Mouse (Mus musculus) liver, embryonic 13.5 days (tissue): ENCODE measurements around the gene Scn1a. TPM values are rescaled to one million over a fixed set of nuclear protein-coding genes. Genes with fewer than 3 reads are reported as not detected.

Source experiments
- ATAC-seq: fragments of 200-750 bp; cut with Nextera tagmentation; 2 replicates; pipeline ENCODE4 v1.8.0; 2017; ENCODE audit warnings: low read depth, mild to moderate bottlenecking, moderate number of reproducible peaks, moderate library complexity
- DNase-seq: peaks from one replicate; pipeline ENCODE4 v3.0.0; 2022
- H3K27ac ChIP-seq: fragments of 300-500 bp; sonication (generic); 2 replicates; pipeline ENCODE4 v1.5.1; 2015; ENCODE audit warnings: moderate library complexity, mild to moderate bottlenecking, inconsistent platforms
- H3K27me3 ChIP-seq: fragments of 300-500 bp; sonication (generic); 2 replicates; pipeline ENCODE4 v1.6.1; 2015; ENCODE audit warnings: mild to moderate bottlenecking, inconsistent platforms
- H3K36me3 ChIP-seq: fragments of 300-500 bp; sonication (generic); 2 replicates; pipeline ENCODE4 v1.6.1; 2015; ENCODE audit warnings: mild to moderate bottlenecking, inconsistent platforms
- H3K4me1 ChIP-seq: fragments of 300-500 bp; sonication (generic); replicated peaks from 2 replicates; pipeline ENCODE4 v1.6.1; 2015; ENCODE audit warnings: inconsistent platforms
- H3K4me2 ChIP-seq: fragments of 300-500 bp; sonication (generic); 2 replicates; pipeline ENCODE4 v1.6.1; 2015; ENCODE audit warnings: inconsistent platforms, mild to moderate bottlenecking, moderate library complexity
- H3K4me3 ChIP-seq: fragments of 300-500 bp; sonication (generic); replicated peaks from 2 replicates; pipeline ENCODE4 v1.5.1; 2015; ENCODE audit warnings: mild to moderate bottlenecking, inconsistent platforms
- H3K9ac ChIP-seq: fragments of 300-500 bp; sonication (generic); 2 replicates; pipeline ENCODE4 v1.6.1; 2015; ENCODE audit warnings: mild to moderate bottlenecking, inconsistent platforms
- H3K9me3 ChIP-seq: fragments of 300-500 bp; sonication (generic); replicated peaks from 2 replicates; pipeline ENCODE4 v1.6.1; 2016; ENCODE audit warnings: inconsistent platforms
- WGBS: fragments of 180-500 bp; shearing (Covaris S2); methylation state at CpG from one replicate; pipeline ENCODE4 v1.1.7; 2015; ENCODE audit not compliant: insufficient replicate concordance; 5-methylcytosine and 5-hydroxymethylcytosine counted together
- polyA plus RNA-seq: library from polyadenylated mRNA; unstranded; fragments of >200 nt; fragmentation: Nextera tagmentation; extraction: Ambion mirVana; gene quantifications from 2 replicates; pipeline ENCODE4 v1.2.1, GENCODE M21; 2015

Scn1a gene
- polyA plus RNA-seq, 1 experiment from 2014 or later, result not detected

DNA sequence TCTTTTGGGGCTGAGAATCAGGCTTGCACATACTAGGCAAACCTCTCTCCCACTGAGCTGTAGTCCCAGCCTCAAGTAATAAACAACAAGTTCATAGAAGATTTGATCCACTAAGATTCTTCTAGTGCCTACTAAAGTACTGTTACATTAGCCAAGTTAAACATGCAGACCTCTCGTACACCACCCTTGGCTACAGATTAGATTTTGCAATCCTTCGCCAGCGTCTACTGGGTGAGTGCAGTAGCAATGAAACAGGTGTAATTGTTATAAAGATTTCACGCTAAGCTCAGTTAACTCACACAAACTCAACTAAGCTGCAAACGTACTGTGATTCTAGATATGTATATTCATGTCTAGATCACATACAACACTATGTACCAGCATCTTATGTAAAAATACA is 201.8 kb downstream of the Scn1a start:
- 80% methylated on average over 5 of the region's 5 CpGs for WGBS
- Histone ChIP-seq H3K4me3 (no peak overlapping the region), H3K36me3 (0 out of 2 replicates have a peak, but pooled peaks cover 5% of the 10 kb centered on the region), H3K9ac (no peak overlapping the region), H3K4me1 (no peaks in the 10 kb centered on the region), H3K9me3 (no peaks in the 10 kb centered on the region), H3K27ac (no peak overlapping the region), H3K27me3 (no peaks in the 10 kb centered on the region), H3K4me2 (no peak overlapping the region)
- ATAC-seq (no peak), DNase-seq (no peak)

DNA sequence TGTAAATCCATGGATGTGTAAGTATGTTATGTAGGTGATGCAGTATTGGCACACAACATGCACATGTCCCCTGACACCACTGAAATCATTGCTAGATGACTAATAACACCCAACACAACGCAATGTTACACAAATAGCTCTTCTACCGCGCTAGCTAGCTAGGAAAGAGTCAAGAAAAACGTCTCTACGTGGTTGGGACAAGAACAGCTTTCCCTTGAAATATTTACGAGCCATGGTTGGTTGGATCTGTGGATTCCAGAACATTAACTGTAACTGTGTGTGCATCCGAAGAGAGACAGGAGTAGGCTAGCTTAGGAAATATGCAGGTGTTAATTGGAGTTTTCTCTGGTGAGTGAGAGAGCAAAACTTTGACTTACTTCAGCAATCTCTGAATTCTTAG is 219.7 kb downstream of the Scn1a start:
- H3K27me3 ChIP-seq, result no peaks in the 10 kb centered on the region
- H3K9me3 ChIP-seq, result no peaks in the 10 kb centered on the region
- H3K36me3 ChIP-seq, result no peaks in the 10 kb centered on the region; the same call in 1 of the 2 replicates
- H3K4me1 ChIP-seq, result no peaks in the 10 kb centered on the region
- H3K9ac ChIP-seq, result no peak overlapping the region
- WGBS, result 73% methylated on average over 7 of the region's 7 CpGs
- H3K4me2 ChIP-seq, result no peak overlapping the region
- no peak overlapping the region for H3K4me3 ChIP-seq
- no peak overlapping the region for H3K27ac ChIP-seq
- DNase-seq (no peak), ATAC-seq (no peak)

Other genes starting within 250 kb of the Scn1a start
- gene Ttc21b, start 184.2 kb downstream of the Scn1a start, polyA plus RNA-seq, result 1.6 and 1.7 TPM in 2 replicates
- gene Scn9a, start 194.1 kb upstream of the Scn1a start, polyA plus RNA-seq, result 0.02 TPM in 1 of 2 replicates, not detected in the other